Mouse (Mus musculus) kidney, postnatal 0 days (tissue): ENCODE data around the gene Smpd1. TPM values are rescaled to one million over a fixed set of nuclear protein-coding genes. Genes with fewer than 3 reads are reported as not detected.

ENCODE experiments used
- ATAC-seq: fragments of 200-750 bp; cut with Nextera tagmentation; replicated peaks from 2 replicates; pipeline ENCODE4 v1.8.0; 2017; ENCODE audit warnings: low read depth, moderate number of reproducible peaks, moderate TSS enrichment, moderate library complexity; ENCODE audit not compliant: low FRiP score
- DNase-seq: peaks from one replicate; pipeline ENCODE4 v3.0.0-alpha.2; 2016; ENCODE audit warnings: low spot score
- H3K27ac ChIP-seq: fragments of 300-500 bp; sonication (generic); 2 replicates; pipeline ENCODE4 v1.5.1; 2014; ENCODE audit warnings: mild to moderate bottlenecking
- H3K27me3 ChIP-seq: fragments of 300-500 bp; sonication (generic); 2 replicates; pipeline ENCODE4 v1.6.1; 2014; ENCODE audit warnings: low read length, mixed read lengths; ENCODE audit not compliant: insufficient read depth
- H3K36me3 ChIP-seq: fragments of 300-500 bp; sonication (generic); 2 replicates; pipeline ENCODE4 v1.6.1; 2014; ENCODE audit warnings: low read length, mixed read lengths; ENCODE audit not compliant: insufficient read depth
- H3K4me1 ChIP-seq: fragments of 300-500 bp; sonication (generic); replicated peaks from 2 replicates; pipeline ENCODE4 v1.6.1; 2014; ENCODE audit warnings: antibody characterized with exemption, low read length, mixed read lengths; ENCODE audit not compliant: insufficient read depth
- H3K4me2 ChIP-seq: fragments of 300-500 bp; sonication (generic); 2 replicates; pipeline ENCODE4 v1.6.1; 2014; ENCODE audit warnings: mild to moderate bottlenecking, low read length, moderate library complexity, mixed read lengths
- H3K4me3 ChIP-seq: fragments of 300-500 bp; sonication (generic); replicated peaks from 2 replicates; pipeline ENCODE4 v1.5.1; 2014; ENCODE audit warnings: low read depth, low read length
- H3K9ac ChIP-seq: fragments of 300-500 bp; sonication (generic); 2 replicates; pipeline ENCODE4 v1.6.1; 2014; ENCODE audit warnings: low read depth, low read length
- H3K9me3 ChIP-seq: fragments of 300-500 bp; sonication (generic); replicated peaks from 2 replicates; pipeline ENCODE4 v1.6.1; 2016; ENCODE audit warnings: low read length, inconsistent platforms, mixed read lengths
- CTCF ChIP-seq: IDR thresholded peaks from 2 replicates; pipeline ENCODE4 v1.5.1; 2016; ENCODE audit warnings: antibody characterized with exemption, low read depth, mild to moderate bottlenecking, moderate library complexity
- WGBS: fragments of 180-500 bp; shearing (Covaris S2); extraction: QIAGEN DNeasy Blood & Tissue Kit; methylation state at CpG from one replicate; pipeline ENCODE4 v1.1.7; 2014; 5-methylcytosine and 5-hydroxymethylcytosine counted together
- polyA plus RNA-seq: library from polyadenylated mRNA; unstranded; fragments of >200 nt; fragmentation: Nextera tagmentation; extraction: Ambion mirVana; gene quantifications from 2 replicates; pipeline ENCODE4 v1.2.1, GENCODE M21; 2015

Gene Smpd1
- polyA plus RNA-seq, 1 experiment from 2014 or later, result 60.7 TPM

GRCm38 (mm10) chr7:105565071-105565836 is 11.1 kb downstream of the Smpd1 start:
- Histone ChIP-seq H3K4me2 (no peak overlapping the region), H3K9me3 (no peaks in the 10 kb centered on the region), H3K27ac (no peak overlapping the region), H3K4me1 (no peaks in the 10 kb centered on the region; the same call in 1 of the 2 replicates), H3K27me3 (no peaks in the 10 kb centered on the region), H3K4me3 (no peak overlapping the region), H3K9ac (no peak overlapping the region), H3K36me3 (peaks cover 22% of the 10 kb centered on the region)
- no peak for DNase-seq
- TF ChIP-seq CTCF, result no peak
- WGBS, result 88% methylated on average over 17 of the region's 17 CpGs
- no peak for ATAC-seq

GRCm38 (mm10) chr7:105568583-105568982 is 14.4 kb downstream of the Smpd1 start:
- H3K4me1 ChIP-seq, result no peaks in the 10 kb centered on the region; the same call in 1 of the 2 replicates
- H3K9me3 ChIP-seq, result no peaks in the 10 kb centered on the region
- no peak overlapping the region for H3K9ac ChIP-seq
- DNase-seq (no peak), ATAC-seq (no peak)
- H3K27me3 ChIP-seq, result no peaks in the 10 kb centered on the region
- H3K36me3 ChIP-seq, result peaks cover 25% of the 10 kb centered on the region
- H3K4me2 ChIP-seq, result no peak overlapping the region
- H3K27ac ChIP-seq, result no peak overlapping the region
- no peak for TF ChIP-seq CTCF
- 28% methylated on average over 7 of the region's 7 CpGs for WGBS
- no peak overlapping the region for H3K4me3 ChIP-seq

GRCm38 (mm10) chr7:105568988-105569471 is 14.9 kb downstream of the Smpd1 start:
- Histone ChIP-seq H3K27ac (no peak overlapping the region), H3K27me3 (no peaks in the 10 kb centered on the region), H3K4me1 (no peaks in the 10 kb centered on the region; the same call in 1 of the 2 replicates), H3K9me3 (no peaks in the 10 kb centered on the region), H3K9ac (no peak overlapping the region), H3K4me3 (no peak overlapping the region), H3K4me2 (no peak overlapping the region), H3K36me3 (peaks cover 29% of the 10 kb centered on the region)
- DNase-seq (no peak), ATAC-seq (peak; percentile 70)
- no peak for TF ChIP-seq CTCF
- WGBS, result 18% methylated on average over 6 of the region's 6 CpGs

- DNase-seq (no peak), ATAC-seq (peak; percentile 42)
- no peak overlapping the region for H3K9ac ChIP-seq
- H3K36me3 ChIP-seq, result peaks cover 27% of the 10 kb centered on the region
- no peak overlapping the region for H3K27ac ChIP-seq
- H3K9me3 ChIP-seq, result no peaks in the 10 kb centered on the region
- 38% methylated on average over 12 of the region's 12 CpGs for WGBS
- no peak overlapping the region for H3K4me3 ChIP-seq
- TF ChIP-seq CTCF, result no peak
- no peaks in the 10 kb centered on the region for H3K27me3 ChIP-seq
- H3K4me1 ChIP-seq, result no peaks in the 10 kb centered on the region; the same call in 1 of the 2 replicates
- no peak overlapping the region for H3K4me2 ChIP-seq
Measured at GRCm38 (mm10) chr7:105569512-105570496, 15.6 kb downstream of the Smpd1 start.

DNA sequence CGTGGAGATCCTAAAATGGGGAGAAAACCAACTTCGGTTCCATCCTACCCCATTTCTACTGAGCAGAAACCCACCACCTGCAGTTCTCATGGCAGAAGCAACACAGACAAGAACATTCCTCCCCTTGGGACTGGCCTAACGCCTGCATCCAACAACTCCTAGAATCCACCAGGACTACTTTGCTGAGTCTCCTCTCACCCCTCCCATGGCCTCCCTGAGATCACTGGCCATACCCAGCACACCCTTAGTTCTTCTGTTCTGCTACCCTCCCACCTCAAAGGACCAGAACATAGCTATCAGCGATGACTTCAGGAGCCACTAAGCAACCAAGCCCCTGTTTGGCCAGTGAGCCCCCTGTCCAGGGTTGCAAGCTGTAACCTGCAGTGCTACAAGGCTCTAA is 16.6 kb downstream of the Smpd1 start:
- Histone ChIP-seq H3K27ac (no peak overlapping the region), H3K9ac (no peak overlapping the region), H3K9me3 (no peaks in the 10 kb centered on the region), H3K4me3 (no peak overlapping the region), H3K27me3 (no peaks in the 10 kb centered on the region), H3K4me1 (no peaks in the 10 kb centered on the region; the same call in 1 of the 2 replicates), H3K4me2 (no peak overlapping the region), H3K36me3 (peaks cover 22% of the 10 kb centered on the region; the same call in 1 of the 2 replicates)
- 91% methylated on average over 4 of the region's 4 CpGs for WGBS
- no peak for TF ChIP-seq CTCF
- no peak for DNase-seq
- no peak for ATAC-seq

GRCm38 (mm10) chr7:105572949-105573348 is 18.8 kb downstream of the Smpd1 start:
- H3K36me3 ChIP-seq, result peaks cover 9% of the 10 kb centered on the region; the same call in 1 of the 2 replicates
- no peak overlapping the region for H3K4me2 ChIP-seq
- H3K27ac ChIP-seq, result no peak overlapping the region
- no peak overlapping the region for H3K9ac ChIP-seq
- ATAC-seq (no peak), DNase-seq (no peak)
- WGBS, result 93% methylated on average over 8 of the region's 8 CpGs
- H3K27me3 ChIP-seq, result no peaks in the 10 kb centered on the region
- H3K9me3 ChIP-seq, result no peaks in the 10 kb centered on the region
- no peak overlapping the region for H3K4me3 ChIP-seq
- no peaks in the 10 kb centered on the region; the same call in 1 of the 2 replicates for H3K4me1 ChIP-seq
- no peak for TF ChIP-seq CTCF
